Mouse (Mus musculus) CH12.LX (cell line): ENCODE results near the gene Pex13.

Experiments used
- EP300 ChIP-seq: IDR thresholded peaks from 2 replicates; pipeline ENCODE4 v1.6.1; 2011; ENCODE audit warnings: low read length, improper control_type of control experiment
- HCFC1 ChIP-seq: IDR thresholded peaks from 2 replicates; pipeline ENCODE4 v1.6.1; 2012; ENCODE audit warnings: low read depth, mild to moderate bottlenecking, inconsistent platforms, low read length, improper control_type of control experiment
- JUN ChIP-seq: IDR thresholded peaks from 2 replicates; pipeline ENCODE4 v1.6.1; 2011; ENCODE audit warnings: low read depth, mild to moderate bottlenecking, low read length, improper control_type of control experiment, moderate library complexity; ENCODE audit not compliant: insufficient read depth
- MXI1 ChIP-seq: IDR thresholded peaks from 2 replicates; pipeline ENCODE4 v1.6.1; 2011; ENCODE audit warnings: mild to moderate bottlenecking, low read depth, low read length, improper control_type of control experiment
- MYC ChIP-seq: IDR thresholded peaks from 2 replicates; pipeline ENCODE4 v1.6.1; 2011; ENCODE audit warnings: low read depth, mild to moderate bottlenecking, improper control_type of control experiment, low read length
- NELFE ChIP-seq: IDR thresholded peaks from 2 replicates; pipeline ENCODE4 v1.6.1; 2011; ENCODE audit warnings: low read depth, low read length, improper control_type of control experiment
- POLR2A ChIP-seq: IDR thresholded peaks from 2 replicates; pipeline ENCODE4 v1.6.1; 2011; ENCODE audit warnings: low read depth, mild to moderate bottlenecking, improper control_type of control experiment, low read length
- RCOR1 ChIP-seq: conservative IDR thresholded peaks from 2 replicates; pipeline ENCODE4 v1.6.1; 2012; ENCODE audit warnings: low read depth, mild to moderate bottlenecking, inconsistent platforms, low read length, improper control_type of control experiment
- TBP ChIP-seq: conservative IDR thresholded peaks from 2 replicates; pipeline ENCODE4 v1.6.1; 2011; ENCODE audit warnings: low read depth, low read length, improper control_type of control experiment

DNA sequence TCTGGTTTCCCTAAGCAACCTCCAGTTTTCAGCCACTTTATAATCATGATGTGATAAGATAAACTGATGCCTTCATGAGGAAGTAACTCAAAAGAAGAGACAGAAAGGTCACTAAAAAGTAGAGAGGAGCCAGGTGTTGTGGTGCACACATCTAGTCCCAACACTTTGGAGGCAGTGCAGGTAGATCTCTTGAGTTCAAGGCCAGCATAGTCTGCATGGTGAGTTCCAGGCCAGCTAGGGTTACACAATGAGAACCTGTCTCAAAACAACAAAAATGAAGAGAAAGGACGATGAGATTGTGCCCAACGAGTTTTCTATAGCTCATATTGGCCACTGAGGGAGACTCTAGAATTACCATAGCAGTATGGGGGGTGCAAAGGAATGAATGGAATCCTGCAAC, 32.8 kb upstream of the Pex13 start:
- TF ChIP-seq HCFC1 (no peak), MYC (no peak), POLR2A (no peak), EP300 (no peak), MXI1 (no peak), JUN (no peak), NELFE (no peak), RCOR1 (no peak), TBP (no peak)
